Mouse (Mus musculus): Measurements from ENCODE around the gene Ep300. TPM values are rescaled to one million over a fixed set of nuclear protein-coding genes. Genes with fewer than 3 reads are reported as not detected.

Gene Ep300
- total RNA-seq (2021): 10 to 100 TPM; 51.0 to 68.6 TPM
- long read RNA-seq, experiment 1, partial matches to known transcripts: 0 of 4 reads
- long read RNA-seq, experiment 1, other reads (novel, unspliced or antisense): 2 of 4 reads
- long read RNA-seq, experiment 2: 0 reads

GRCm38 (mm10) chr15:81584913-81585745 lies at the start of gene Ep300:
Ep300 (plus strand) TSS chr15:81585351.
- DNase-seq: peak; percentile 98

- DNase-seq: no peak
These were observed 49.2 kb upstream of the Ep300 start for GRCm38 (mm10) chr15:81535881-81536351.

- DNase-seq: no peak
These were observed 47.0 kb upstream of the Ep300 start for GRCm38 (mm10) chr15:81538149-81538548.

- no peak for DNase-seq
These were observed 45.6 kb upstream of the Ep300 start for GRCm38 (mm10) chr15:81539560-81539959.

GRCm38 (mm10) chr15:81544916-81545315 lies 40.2 kb upstream of the Ep300 start:
- DNase-seq: no peak

- DNase-seq: no peak
These were observed 39.6 kb upstream of the Ep300 start for GRCm38 (mm10) chr15:81545387-81546176.

GRCm38 (mm10) chr15:81553455-81553854 lies 31.7 kb upstream of the Ep300 start:
- DNase-seq: no peak

GRCm38 (mm10) chr15:81554558-81555297 lies 30.4 kb upstream of the Ep300 start:
- DNase-seq: peak; percentile 47

- no peak for DNase-seq
These were observed 29.2 kb upstream of the Ep300 start for GRCm38 (mm10) chr15:81555986-81556385.

GRCm38 (mm10) chr15:81561501-81561900 lies 23.6 kb upstream of the Ep300 start:
- no peak for DNase-seq

- DNase-seq: no peak
These were observed 23.2 kb upstream of the Ep300 start for GRCm38 (mm10) chr15:81561996-81562395.

GRCm38 (mm10) chr15:81562491-81563488 lies 22.4 kb upstream of the Ep300 start:
- peak; percentile 31 for DNase-seq

- no peak for DNase-seq
These were observed 17.1 kb upstream of the Ep300 start for GRCm38 (mm10) chr15:81568093-81568492.

- DNase-seq: no peak
These were observed 16.6 kb upstream of the Ep300 start for GRCm38 (mm10) chr15:81568592-81568991.

GRCm38 (mm10) chr15:81576961-81577360 lies 8.2 kb upstream of the Ep300 start:
- DNase-seq: no peak

GRCm38 (mm10) chr15:81577743-81578165 lies 7.4 kb upstream of the Ep300 start:
- no peak for DNase-seq

GRCm38 (mm10) chr15:81584466-81584865 lies 685 bp upstream of the Ep300 start:
- no peak for DNase-seq

- DNase-seq: peak; percentile 90
These were observed 753 bp downstream of the Ep300 start for GRCm38 (mm10) chr15:81585746-81586461.

GRCm38 (mm10) chr15:81586466-81586865 lies 1.3 kb downstream of the Ep300 start:
- DNase-seq: no peak

GRCm38 (mm10) chr15:81587686-81588085 lies 2.5 kb downstream of the Ep300 start:
- DNase-seq: no peak
